Mouse (Mus musculus) testis, adult 10 weeks (tissue): ENCODE results near the gene Sh3rf3. TPM values are rescaled to one million over a fixed set of nuclear protein-coding genes. Genes with fewer than 3 reads are reported as not detected.

Experiments
- polyA plus RNA-seq: library from polyadenylated mRNA; stranded (reverse); fragments of 350-450 nt; fragmentation: Illumina TruSeq; extraction: RNeasy Lipid Tissue Mini Kit (QIAGEN cat#74804); gene quantifications from one replicate; pipeline ENCODE4 v1.2.3, GENCODE M21; 2014; ENCODE audit warnings: low read depth, low replicate concordance

The Sh3rf3 gene
- polyA plus RNA-seq = 0.53 TPM

GRCm38 (mm10) chr10:58813081-58813800, at the start of gene Sh3rf3:
Sh3rf3 (plus strand) TSS chr10:58813359.

Other genes with a start within 250 kb of the Sh3rf3 start
- 0.36 TPM for gene Edar, start 137.7 kb upstream of the Sh3rf3 start, polyA plus RNA-seq
- not detected for gene Gm17542, start 95.1 kb upstream of the Sh3rf3 start, polyA plus RNA-seq